Mouse (Mus musculus): Measurements from ENCODE around the gene Hmgn2.

DNA sequence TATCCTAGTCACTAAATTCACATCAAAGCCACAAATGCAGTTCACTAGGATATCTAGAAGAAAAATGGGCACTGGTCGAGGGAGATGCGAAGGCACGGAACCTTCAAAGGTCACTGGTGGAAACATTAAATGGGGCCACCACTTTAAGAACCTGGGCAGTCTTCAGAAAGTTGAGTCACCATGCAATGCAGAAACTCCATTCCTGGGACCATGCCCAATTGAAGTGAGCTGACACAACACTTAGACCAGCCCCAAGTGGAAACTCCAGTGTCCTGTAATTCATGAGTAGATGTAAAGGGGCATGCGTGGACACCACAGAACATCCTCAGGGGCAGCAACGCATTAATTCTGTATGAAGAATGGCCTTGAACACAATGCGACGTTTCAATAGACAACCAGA is 5.9 kb downstream of the Hmgn2 start:
- TF ChIP-seq CTCF (IDR thresholded peaks at IDR 0.05; ENCODE audit: insufficient read depth, low read length) (no peak), POLR2A (IDR thresholded peaks at IDR 0.05; ENCODE audit: borderline replicate concordance, extremely low read depth, low read depth, low read length) (no peak)
